Mouse (Mus musculus) olfactory bulb, adult 2 months (tissue): ENCODE results near the gene Zfp609. TPM values are rescaled to one million over a fixed set of nuclear protein-coding genes. Genes with fewer than 3 reads are reported as not detected.

Experiments
- H3K27ac ChIP-seq: fragments of 200-500 bp; 2 replicates; pipeline ENCODE4 v1.5.1; 2012; ENCODE audit warnings: low read depth, low read length; ENCODE audit not compliant: insufficient read depth
- H3K4me1 ChIP-seq: fragments of 200-500 bp; 2 replicates; pipeline ENCODE4 v1.6.1; 2012; ENCODE audit warnings: low read length; ENCODE audit not compliant: control insufficient read depth, insufficient read depth
- H3K4me3 ChIP-seq: fragments of 200-500 bp; 2 replicates; pipeline ENCODE4 v1.5.1; 2012; ENCODE audit warnings: mild to moderate bottlenecking, low read depth, low read length, moderate library complexity; ENCODE audit not compliant: insufficient read depth
- CTCF ChIP-seq: fragments of 200-500 bp; IDR thresholded peaks from 2 replicates; pipeline ENCODE4 v1.5.1; 2012; ENCODE audit warnings: low read depth, mild to moderate bottlenecking, low read length, moderate library complexity; ENCODE audit not compliant: insufficient read depth
- POLR2A ChIP-seq: fragments of 200-500 bp; IDR thresholded peaks from 2 replicates; pipeline ENCODE4 v1.6.1; 2012; ENCODE audit warnings: mild to moderate bottlenecking, low read depth, low read length, moderate library complexity; ENCODE audit not compliant: insufficient read depth
- WGBS: fragments of 180-500 bp; shearing (Covaris S2); methylation state at CpG from one replicate; pipeline ENCODE4 v1.1.7; 2018; 5-methylcytosine and 5-hydroxymethylcytosine counted together
- polyA plus RNA-seq: library from polyadenylated mRNA; stranded (reverse); fragments of >200 nt; gene quantifications from 2 replicates; pipeline ENCODE4 v1.2.4, GENCODE M21; 2012; ENCODE audit warnings: low replicate concordance; ENCODE audit not compliant: missing spikeins, insufficient read depth, insufficient read length

Gene Zfp609
- polyA plus RNA-seq, 1 experiment = not detected

DNA sequence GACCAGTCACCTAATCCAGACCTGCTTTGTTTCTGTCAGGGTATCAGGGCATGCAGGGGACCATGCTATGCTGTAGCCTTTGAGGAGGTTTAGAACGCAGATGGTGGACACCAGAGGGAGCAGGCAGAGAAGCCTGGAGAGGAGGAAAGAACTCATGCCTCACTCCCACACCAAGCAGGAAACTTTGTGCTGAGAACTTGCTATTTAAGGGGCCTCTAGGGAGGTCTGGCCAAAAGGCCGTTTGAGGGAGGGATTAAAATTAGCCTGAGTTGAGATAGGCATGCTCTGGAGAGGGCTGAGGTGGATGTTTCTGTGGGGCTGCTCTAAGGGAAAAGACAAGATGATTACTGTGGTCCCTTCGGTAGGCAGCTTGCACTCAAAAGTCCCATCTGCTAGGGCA lies 181.4 kb downstream of the Zfp609 start:
- no peaks in the 10 kb centered on the region; the same call in 1 of the 2 replicates for H3K4me1 ChIP-seq
- TF ChIP-seq POLR2A (no peak), CTCF (no peak)
- H3K27ac ChIP-seq = no peak overlapping the region

DNA sequence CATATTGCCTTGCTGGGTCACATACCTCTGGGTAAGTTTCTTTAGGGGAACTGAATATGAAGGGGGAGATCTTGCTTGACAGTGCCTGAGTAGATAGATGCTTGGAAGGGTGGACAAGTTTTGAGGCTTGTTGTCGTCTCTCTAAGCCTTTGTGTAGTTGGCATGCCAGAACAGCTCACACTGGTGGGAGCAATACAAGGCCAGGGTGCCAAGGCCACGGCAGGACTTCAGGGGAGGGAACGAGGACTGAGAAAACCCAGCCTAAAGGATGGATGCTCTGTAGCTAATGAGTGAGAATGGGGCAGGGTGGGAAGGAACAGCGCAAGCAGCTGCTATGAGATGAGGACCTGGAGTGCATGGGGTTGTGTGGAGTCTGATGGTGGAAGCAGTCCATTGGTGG lies 182.4 kb downstream of the Zfp609 start:
- WGBS = 86% methylated on average over 4 of the region's 4 CpGs
- H3K4me3 ChIP-seq = no peak overlapping the region
- no peaks in the 10 kb centered on the region; the same call in 1 of the 2 replicates for H3K4me1 ChIP-seq
- no peak overlapping the region for H3K27ac ChIP-seq
- no peak for TF ChIP-seq POLR2A
- no peak for TF ChIP-seq CTCF

More for the DNA sequence above, 181.4 kb downstream of the Zfp609 start:
- no peak overlapping the region for H3K4me3 ChIP-seq
- 58% methylated on average over 3 of the region's 3 CpGs for WGBS

DNA sequence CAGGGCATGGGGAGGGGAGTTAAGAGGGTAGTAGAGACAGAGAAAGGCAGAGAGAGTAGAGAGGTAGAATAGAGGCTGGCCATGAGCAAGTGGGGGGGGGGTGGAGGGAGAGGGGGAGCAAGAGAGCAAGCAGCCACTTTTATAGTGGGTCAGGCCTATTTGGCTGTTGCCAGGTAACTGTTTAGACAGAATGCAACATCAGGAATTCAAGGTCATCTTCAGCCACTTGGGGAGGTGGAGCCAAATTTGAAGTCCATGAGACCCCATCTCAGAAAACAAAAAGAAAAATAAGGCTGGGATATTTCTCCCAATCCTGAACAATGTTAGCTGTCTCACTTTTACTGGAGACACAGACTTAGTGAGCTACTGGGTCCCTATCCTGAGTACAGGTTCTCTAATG lies 184.8 kb downstream of the Zfp609 start:
- no peak overlapping the region for H3K4me3 ChIP-seq
- no peaks in the 10 kb centered on the region for H3K4me1 ChIP-seq
- no peak for TF ChIP-seq POLR2A
- TF ChIP-seq CTCF = no peak
- H3K27ac ChIP-seq = no peak overlapping the region

Other genes starting within 250 kb of the Zfp609 start
- gene Plekho2, start 247.5 kb downstream of the Zfp609 start, polyA plus RNA-seq = not detected in 2 replicates
- not detected in 2 replicates for gene Pif1, start 240.4 kb downstream of the Zfp609 start, polyA plus RNA-seq
- gene Rbpms2, start 197.9 kb downstream of the Zfp609 start, polyA plus RNA-seq = not detected in 2 replicates
- gene Oaz2, start 159.6 kb downstream of the Zfp609 start, polyA plus RNA-seq = not detected in 2 replicates
- gene Pclaf, start 62.7 kb upstream of the Zfp609 start, polyA plus RNA-seq = not detected in 2 replicates
- 109 TPM in 1 of 2 replicates, not detected in the other for gene Trip4, start 81.2 kb upstream of the Zfp609 start, polyA plus RNA-seq
- 103 TPM in 1 of 2 replicates, not detected in the other for gene Csnk1g1, start 81.4 kb upstream of the Zfp609 start, polyA plus RNA-seq
- not detected in 2 replicates for gene Ppib, start 232.7 kb upstream of the Zfp609 start, polyA plus RNA-seq
- gene Snx22, start 242.2 kb upstream of the Zfp609 start, polyA plus RNA-seq = not detected in 2 replicates